Mouse (Mus musculus) ES-E14 (cell line): ENCODE data around the gene Gm42420. TPM values are rescaled to one million over a fixed set of nuclear protein-coding genes. Genes with fewer than 3 reads are reported as not detected.
A peak's percentile ranks its signal among the peaks of the same experiment; 100 is the strongest.

Source experiments
- DNase-seq: peaks from one replicate; pipeline ENCODE4 v3.0.0-alpha.2; 2013; ENCODE audit warnings: low read depth, low spot score
- H3K27ac ChIP-seq: 2 replicates; pipeline ENCODE4 v1.5.1; 2012; ENCODE audit warnings: low read depth, mild to moderate bottlenecking, low read length, moderate library complexity, mixed read lengths; ENCODE audit not compliant: poor library complexity, insufficient read depth, severe bottlenecking
- H3K36me3 ChIP-seq: 2 replicates; pipeline ENCODE4 v1.6.1; 2012; ENCODE audit warnings: mild to moderate bottlenecking, low read length, moderate library complexity, mixed read lengths; ENCODE audit not compliant: control insufficient read depth, poor library complexity, insufficient read depth, severe bottlenecking
- H3K4me1 ChIP-seq, 2 experiments: fragments of 150-350 bp in 1 of 2; sonication (generic) in 1 of 2; 2 replicates each; pipeline ENCODE4 v1.6.1; 2012; ENCODE audit warnings: low read length in 2 of 2, mild to moderate bottlenecking in 1 of 2, mixed read lengths in 1 of 2; ENCODE audit not compliant: control insufficient read depth in 2 of 2, insufficient read depth in 2 of 2, poor library complexity in 1 of 2
- H3K4me3 ChIP-seq, 2 experiments: fragments of 150-350 bp in 1 of 2; sonication (generic) in 1 of 2; 2 replicates each; pipeline ENCODE4 v1.5.1; 2012; ENCODE audit warnings: low read length in 2 of 2, low read depth in 1 of 2, mild to moderate bottlenecking in 1 of 2, mixed read lengths in 1 of 2; ENCODE audit not compliant: insufficient read depth in 1 of 2, poor library complexity in 1 of 2, severe bottlenecking in 1 of 2
- H3K9ac ChIP-seq: 2 replicates; pipeline ENCODE4 v1.6.1; 2012; ENCODE audit warnings: low read depth, mild to moderate bottlenecking, low read length, mixed read lengths; ENCODE audit not compliant: poor library complexity, insufficient read depth, severe bottlenecking
- H3K9me3 ChIP-seq: fragments of 150-350 bp; sonication (generic); 2 replicates; pipeline ENCODE4 v1.6.1; 2012; ENCODE audit warnings: low read depth, mild to moderate bottlenecking, low read length; ENCODE audit not compliant: control insufficient read depth, insufficient read depth
- CHD2 ChIP-seq: IDR thresholded peaks from 2 replicates; pipeline ENCODE4 v1.6.1; 2014; ENCODE audit warnings: mild to moderate bottlenecking, low read depth, low read length, inconsistent platforms
- HCFC1 ChIP-seq: IDR thresholded peaks from 2 replicates; pipeline ENCODE4 v1.6.1; 2012; ENCODE audit warnings: low read length, inconsistent platforms, borderline replicate concordance; ENCODE audit not compliant: insufficient read depth
- MAFK ChIP-seq: IDR thresholded peaks from 2 replicates; pipeline ENCODE4 v1.6.1; 2014; ENCODE audit warnings: mild to moderate bottlenecking, low read depth, low read length, inconsistent platforms; ENCODE audit not compliant: insufficient read depth
- ZC3H11A ChIP-seq: IDR thresholded peaks from 2 replicates; pipeline ENCODE4 v1.6.1; 2012; ENCODE audit warnings: low read depth, mild to moderate bottlenecking, inconsistent platforms, low read length, borderline replicate concordance
- ZNF384 ChIP-seq: IDR thresholded peaks from 2 replicates; pipeline ENCODE4 v1.6.1; 2012; ENCODE audit warnings: low read depth, low read length, inconsistent platforms
- in situ Hi-C, 2 experiments: fragments of 600-800 bp; cut with MboI; formaldehyde crosslinking; loops; one replicate each; pipeline ENCODE4 v1.15.1; 2025; ENCODE audit warnings: low sequenced_read_pairs in 2 of 2, inconsistent platforms in 1 of 2; ENCODE audit not compliant: unreplicated experiment in 2 of 2
- total RNA-seq: library from RNA; depleted of rRNA; stranded (reverse); fragments of 300-350 nt; gene quantifications from 2 replicates; pipeline ENCODE4 v1.2.3, GENCODE M21; 2012

The Gm42420 gene
- total RNA-seq, 1 experiment: not detected

DNA sequence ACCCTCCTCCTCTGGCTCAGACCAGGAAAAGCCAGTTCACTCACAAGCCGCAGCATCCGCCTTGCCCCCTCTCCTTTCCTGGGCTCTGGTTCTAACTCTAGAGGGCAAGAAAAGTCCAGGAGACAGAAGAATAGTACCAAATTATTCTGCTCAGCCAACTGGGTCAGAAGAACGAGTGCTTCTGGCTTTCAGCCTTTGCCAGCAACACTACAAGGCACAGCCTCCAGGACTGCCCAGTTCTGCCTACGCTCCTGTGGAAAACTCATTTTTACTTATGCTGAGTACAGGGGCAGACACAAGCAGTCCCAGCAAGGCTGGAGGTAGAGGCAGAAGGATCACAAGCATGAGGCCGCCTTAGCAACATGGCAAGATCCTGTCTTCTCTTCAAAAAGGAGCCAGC, 37.5 kb upstream of the Gm42420 start:
- in situ Hi-C loops: no loop called here
- TF ChIP-seq HCFC1 (no peak), ZC3H11A (no peak), MAFK (no peak), ZNF384 (no peak), CHD2 (no peak)
- Histone ChIP-seq H3K9me3 (no peaks in the 10 kb centered on the region), H3K4me3 (no peak overlapping the region), H3K4me1 (peaks cover 6 to 27% of the 10 kb centered on the region in 2 experiments; a peak in 3 of 4 replicates), H3K9ac (no peak overlapping the region), H3K36me3 (peaks cover 6% of the 10 kb centered on the region; the same call in 1 of the 2 replicates), H3K27ac (no peak overlapping the region)
- no peak for DNase-seq

DNA sequence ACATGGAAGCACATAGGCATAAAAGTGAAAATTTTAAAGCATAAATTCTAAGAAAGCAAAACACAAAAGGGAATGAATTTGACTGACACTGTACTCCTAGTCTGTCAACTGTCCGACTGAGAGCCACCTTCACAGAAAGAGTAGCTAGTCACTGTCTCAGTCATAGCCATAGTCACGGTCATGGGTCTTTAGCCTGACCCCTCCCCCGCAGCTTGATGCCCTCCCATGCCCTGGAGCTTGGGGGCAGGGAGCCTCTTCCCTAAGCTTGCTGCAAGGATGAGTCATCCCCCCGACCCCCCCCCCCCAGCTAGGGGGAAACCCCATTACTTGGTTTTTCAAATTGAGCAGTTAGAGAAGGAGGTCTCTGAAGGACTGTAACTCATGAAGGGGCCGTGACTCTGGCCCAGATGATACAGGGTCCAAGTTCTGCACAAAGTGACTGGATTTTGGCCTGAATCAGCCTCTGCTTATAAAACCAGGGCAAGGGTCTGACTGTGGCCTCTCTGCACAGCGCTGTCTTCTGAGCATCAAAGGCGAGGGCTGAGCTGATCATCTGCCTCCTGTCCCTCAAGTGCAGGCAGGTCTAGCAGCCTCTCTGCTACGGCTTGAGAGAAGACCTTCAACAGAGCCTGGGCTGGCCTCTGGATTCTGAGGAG, 33.4 kb upstream of the Gm42420 start:
- Histone ChIP-seq H3K9ac (no peak overlapping the region), H3K9me3 (no peaks in the 10 kb centered on the region), H3K36me3 (peaks cover 6% of the 10 kb centered on the region; the same call in 1 of the 2 replicates), H3K4me3 (no peak overlapping the region), H3K27ac (no peak overlapping the region), H3K4me1 (peaks cover 13 to 24% of the 10 kb centered on the region in 2 experiments; a peak in 3 of 4 replicates)
- in situ Hi-C loops: no loop called here
- TF ChIP-seq CHD2: no peak
- TF ChIP-seq MAFK: no peak
- TF ChIP-seq ZC3H11A: no peak
- no peak for TF ChIP-seq HCFC1
- DNase-seq: no peak

DNA sequence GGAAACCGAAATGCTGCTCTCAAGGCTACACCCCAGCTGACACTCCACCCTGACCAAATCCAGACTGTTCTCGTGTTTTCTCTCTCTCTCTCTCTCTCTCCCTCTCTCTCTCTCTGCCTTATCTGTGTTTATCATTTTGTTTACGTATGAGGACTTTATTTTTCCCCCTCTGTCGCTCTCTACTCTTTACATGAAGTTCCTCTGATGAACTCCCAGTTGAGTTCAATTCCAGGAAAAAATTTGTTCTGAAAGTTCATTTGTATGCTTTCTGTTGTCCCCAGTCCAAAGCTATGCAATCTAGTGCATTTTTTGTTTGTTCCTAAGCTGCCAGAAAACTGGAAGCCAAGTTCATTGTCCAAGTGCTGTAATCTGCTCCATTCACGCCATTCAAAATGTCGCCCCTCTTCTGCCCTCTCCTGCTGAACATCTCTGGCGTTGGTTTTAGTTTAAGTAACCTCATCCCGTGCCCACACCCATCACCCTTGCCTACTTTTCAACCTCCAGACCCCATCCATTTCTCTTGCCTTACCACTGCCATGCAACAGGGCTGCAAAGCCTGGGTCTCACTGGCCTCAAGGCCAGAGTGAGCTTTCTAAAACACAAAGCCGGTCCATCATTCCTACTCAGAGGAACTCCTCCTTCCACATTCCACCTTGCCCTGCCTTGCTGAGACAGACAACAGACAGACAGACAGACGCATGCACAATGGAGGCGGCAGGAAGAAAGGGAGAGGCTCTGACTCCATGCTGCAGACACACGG, 30.5 kb upstream of the Gm42420 start:
- TF ChIP-seq MAFK: no peak
- no peak for TF ChIP-seq ZNF384
- TF ChIP-seq HCFC1: no peak
- no peak for TF ChIP-seq CHD2
- TF ChIP-seq ZC3H11A: no peak
- H3K9ac ChIP-seq: no peak overlapping the region
- H3K4me3 ChIP-seq: peak overlapping the region in 1 of 2 experiments; percentile 6; a peak in 1 of 4 replicates
- H3K9me3 ChIP-seq: no peaks in the 10 kb centered on the region
- peaks cover 10 to 15% of the 10 kb centered on the region in 2 experiments; a peak in 3 of 4 replicates for H3K4me1 ChIP-seq
- in situ Hi-C loops: no loop called here
- no peaks in the 10 kb centered on the region; the same call in 1 of the 2 replicates for H3K36me3 ChIP-seq
- no peak for DNase-seq
- no peak overlapping the region for H3K27ac ChIP-seq

- Histone ChIP-seq H3K27ac (no peak overlapping the region), H3K9ac (no peak overlapping the region), H3K4me1 (peaks cover 10 to 15% of the 10 kb centered on the region in 2 experiments; a peak in 3 of 4 replicates), H3K9me3 (no peaks in the 10 kb centered on the region), H3K36me3 (no peaks in the 10 kb centered on the region; the same call in 1 of the 2 replicates), H3K4me3 (peak overlapping the region in 1 of 2 experiments; percentile 6; a peak in 1 of 4 replicates)
- no peak for DNase-seq
- in situ Hi-C loops: no loop called here
- no peak for TF ChIP-seq ZNF384
- no peak for TF ChIP-seq ZC3H11A
- TF ChIP-seq CHD2: no peak
- TF ChIP-seq HCFC1: no peak
- TF ChIP-seq MAFK: no peak
Observed at GRCm38 (mm10) chr6:39555648-39555945, 30.0 kb upstream of the Gm42420 start.
